27 mouse cellular contexts compared by ENCODE assay signal in the genomic region with DNA sequence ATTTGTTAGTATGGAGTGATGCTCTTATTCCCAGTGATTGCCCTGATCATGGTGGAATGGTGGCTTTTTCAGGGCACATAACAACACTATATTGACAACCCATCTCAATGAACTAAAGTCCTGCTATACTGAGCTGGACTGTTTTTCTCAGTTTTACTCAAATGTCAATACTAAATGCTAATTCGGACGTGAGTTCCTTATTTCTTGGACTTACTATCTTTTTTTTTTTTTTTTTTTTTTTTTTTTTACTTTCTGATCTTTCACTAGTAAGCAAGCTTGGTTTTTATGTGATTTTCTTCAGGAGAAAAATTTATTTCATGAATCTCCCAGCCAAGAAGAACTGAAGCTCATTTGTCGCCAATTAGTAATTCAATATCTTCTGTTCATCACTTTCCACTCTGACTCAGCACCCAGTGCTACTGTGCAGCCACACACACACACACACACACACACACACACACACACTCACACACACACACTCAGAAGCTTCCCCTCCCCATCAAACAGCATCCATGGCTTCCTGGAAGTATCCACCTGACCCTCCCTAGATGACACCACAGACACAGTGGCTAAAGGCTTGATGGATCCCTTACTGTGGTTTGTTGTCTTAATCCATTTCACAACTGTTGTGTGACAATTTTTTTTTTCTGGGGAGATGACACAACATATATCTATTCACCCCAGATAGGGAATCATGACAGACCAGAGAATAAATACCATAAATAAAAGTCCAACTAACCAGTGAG.
DNase-seq lines count a peak whose midpoint lies in the region; ATAC-seq and TF ChIP-seq lines count a peak whose summit lies in the region.
"Had no signal": no experiment of that assay in that cellular context is flagged by ENCODE, and none has a peak within 500 bp of the region (broad histone marks: within the 10 kb centered on the region; RNA-seq: fewer than 3 reads in every experiment).

No protein-coding gene starts in this region.

- TF ChIP-seq CTCF in CH12.LX (conservative IDR thresholded peaks at IDR 0.05 in 1 of 2, IDR thresholded peaks at IDR 0.05 in 1 of 2; ENCODE audit: low read depth in 2 of 2, low read length in 2 of 2), result no peak

- H3K36me3 ChIP-seq in CH12.LX (replicated peaks in 1 of 2; ENCODE audit: control insufficient read depth in 1 of 2, insufficient read depth in 1 of 2, low read length in 1 of 2), result no peaks in the 10 kb centered on the region
- H3K36me3 ChIP-seq: embryonic facial prominence, embryonic 10.5 days; embryonic facial prominence, embryonic 13.5 days; forebrain, embryonic 12.5 days; forebrain, embryonic 15.5 days; G1E; hindbrain, embryonic 10.5 days; hindbrain, embryonic 13.5 days; intestine, embryonic 15.5 days had no signal

- H3K27me3 ChIP-seq in CH12.LX (replicated peaks), result no peaks in the 10 kb centered on the region
- H3K27me3 ChIP-seq: embryonic facial prominence, embryonic 13.5 days; forebrain, embryonic 12.5 days; forebrain, embryonic 15.5 days; hindbrain, embryonic 13.5 days; intestine, embryonic 15.5 days had no signal

- in situ Hi-C loops in CH12.LX (cut with MboI; ENCODE audit: low pct_ligation_motif_present, low pct_unique_long_range_greater_than_20kb, low sequenced_read_pairs), result no loop called here

- TF ChIP-seq RAD21 in CH12.LX (IDR thresholded peaks at IDR 0.05; ENCODE audit: low read depth, low read length), result no peak

- H3K4me3 ChIP-seq in CH12.LX (replicated peaks in 1 of 3; ENCODE audit: low read depth in 2 of 3, low read length in 2 of 3, poor library complexity in 1 of 3), result no peak overlapping the region
- H3K4me3 ChIP-seq: embryonic facial prominence, embryonic 10.5 days; embryonic facial prominence, embryonic 13.5 days; erythroblast, embryonic 14.5 days; forebrain, embryonic 12.5 days; forebrain, embryonic 15.5 days; hindbrain, embryonic 10.5 days; hindbrain, embryonic 13.5 days; intestine, embryonic 15.5 days had no signal

- H3K4me1 ChIP-seq in CH12.LX (ENCODE audit: control insufficient read depth in 1 of 2, insufficient read depth in 2 of 2), result peaks cover 0 to 14% of the 10 kb centered on the region in 2 experiments; a peak in 2 of 4 replicates
- H3K4me1 ChIP-seq: embryonic facial prominence, embryonic 10.5 days; embryonic facial prominence, embryonic 13.5 days; forebrain, embryonic 12.5 days; forebrain, embryonic 15.5 days; hindbrain, embryonic 10.5 days; hindbrain, embryonic 13.5 days; intestine, embryonic 15.5 days had no signal

- H3K79me2 ChIP-seq in CH12.LX (replicated peaks; ENCODE audit: control insufficient read depth, extremely low read depth, insufficient read depth, poor library complexity, severe bottlenecking), result no peaks in the 10 kb centered on the region

- no peak overlapping the region for H3K27ac ChIP-seq in CH12.LX (ENCODE audit: insufficient read depth, low read depth)
- H3K27ac ChIP-seq: embryonic facial prominence, embryonic 10.5 days; embryonic facial prominence, embryonic 13.5 days; forebrain, embryonic 12.5 days; forebrain, embryonic 15.5 days; hindbrain, embryonic 10.5 days; hindbrain, embryonic 13.5 days; intestine, embryonic 15.5 days had no signal

- TF ChIP-seq EP300 in CH12.LX (IDR thresholded peaks at IDR 0.05; ENCODE audit: low read length), result no peak

- peak; percentile 40 for ATAC-seq in granulocyte monocyte progenitor cell, adult 5-6 weeks (replicated peaks; ENCODE audit: poor library complexity, severe bottlenecking)
- ATAC-seq: activated CD4-positive, CD25-positive, alpha-beta regulatory T cell, adult 4 months; forebrain, embryonic 15.5 days; hindbrain, embryonic 16.5 days; intestine, embryonic 15.5 days had no signal

- intact Hi-C loops in left cerebral cortex, postnatal 36 days (cut with DNase I), result no loop called here

- H3K9me3 ChIP-seq in CH12.LX (replicated peaks; ENCODE audit: low read length), result peaks cover 2% of the 10 kb centered on the region
- H3K9me3 ChIP-seq: embryonic facial prominence, embryonic 10.5 days; embryonic facial prominence, embryonic 13.5 days; forebrain, embryonic 12.5 days; forebrain, embryonic 15.5 days; G1E; hindbrain, embryonic 10.5 days; hindbrain, embryonic 13.5 days; intestine, embryonic 15.5 days had no signal

- no peak overlapping the region for H3K4me2 ChIP-seq in CH12.LX (ENCODE audit: insufficient read depth, low read depth, poor library complexity, severe bottlenecking)
- H3K4me2 ChIP-seq: embryonic facial prominence, embryonic 13.5 days; forebrain, embryonic 12.5 days; forebrain, embryonic 15.5 days; heart, embryonic 11.5 days; hindbrain, embryonic 13.5 days; intestine, embryonic 15.5 days had no signal

- dilution Hi-C loops in CH12.LX (cut with MboI; ENCODE audit: extremely low pct_ligation_motif_present, extremely low pct_unique_long_range_greater_than_20kb, low sequenced_read_pairs), result no loop called here

- DNase-seq in 416B (ENCODE audit: low read depth) (peak; percentile 38), CH12.LX (ENCODE audit: extremely low read depth) (peak; percentile 8)
- no peak for DNase-seq in left cerebral cortex, postnatal 36 days (ENCODE audit: low spot score in 2 of 2)
- no peak for DNase-seq in ovary, postnatal 14 days (ENCODE audit: low spot score)
- no peak for DNase-seq in testis, postnatal 14 days (ENCODE audit: low spot score)
- DNase-seq: adrenal gland, adult 8-10 months; adrenal gland, postnatal 25 days; cerebellum, adult 11-12 months; cerebellum, adult 8-10 months; cerebellum, postnatal 10 days; cerebellum, postnatal 36 days; embryo, embryonic 11 days; gastrocnemius, postnatal 25 days; heart, adult 11 months had no signal

- H3K9ac ChIP-seq in CH12.LX (ENCODE audit: insufficient read depth, low read depth), result no peak overlapping the region
- H3K9ac ChIP-seq: embryonic facial prominence, embryonic 13.5 days; forebrain, embryonic 12.5 days; forebrain, embryonic 15.5 days; hindbrain, embryonic 13.5 days; intestine, embryonic 15.5 days had no signal

- no peak for TF ChIP-seq POLR2A in CH12.LX (IDR thresholded peaks at IDR 0.05; ENCODE audit: low read depth, low read length)

TF ChIP-seq in CH12.LX, 34 proteins besides CTCF, POLR2A, EP300 and RAD21:
- TF ChIP-seq SIN3A (IDR thresholded peaks at IDR 0.05; ENCODE audit: low read length) (no peak), MYC (IDR thresholded peaks at IDR 0.05; ENCODE audit: low read depth, low read length) (no peak), ZNF384 (IDR thresholded peaks at IDR 0.05; ENCODE audit: low read depth, low read length) (peak; percentile 55)

Comparison
In these comparisons a context has a peak if more than half of its experiments do, and no peak if none do; other contexts are left out.
1. DNase-seq: peak in 416B (single experiment) and CH12.LX (single experiment); none in left cerebral cortex, postnatal 36 days (0 of 2), ovary, postnatal 14 days (single experiment) and testis, postnatal 14 days (single experiment).